Mouse (Mus musculus) hindbrain, embryonic 13.5 days (tissue): ENCODE measurements around the gene Map3k14. TPM values are rescaled to one million over a fixed set of nuclear protein-coding genes. Genes with fewer than 3 reads are reported as not detected.
"Not testable (repeated sequence)": the region's sequence is repeated elsewhere in the genome, so short reads cannot be mapped to it uniquely, and the experiment has no call there.

Source experiments
- ATAC-seq: fragments of 200-750 bp; cut with Nextera tagmentation; 2 replicates; pipeline ENCODE4 v1.8.0; 2017; ENCODE audit warnings: moderate TSS enrichment; ENCODE audit not compliant: low FRiP score
- H3K27ac ChIP-seq: fragments of 300-500 bp; sonication (generic); 2 replicates; pipeline ENCODE4 v1.5.1; 2015; ENCODE audit warnings: inconsistent platforms, mild to moderate bottlenecking, moderate library complexity
- H3K27me3 ChIP-seq: fragments of 300-500 bp; sonication (generic); 2 replicates; pipeline ENCODE4 v1.6.1; 2015; ENCODE audit warnings: mild to moderate bottlenecking, inconsistent platforms
- H3K36me3 ChIP-seq: fragments of 300-500 bp; sonication (generic); 2 replicates; pipeline ENCODE4 v1.6.1; 2015; ENCODE audit warnings: mild to moderate bottlenecking, inconsistent platforms
- H3K4me1 ChIP-seq: fragments of 300-500 bp; sonication (generic); replicated peaks from 2 replicates; pipeline ENCODE4 v1.6.1; 2015; ENCODE audit warnings: inconsistent platforms
- H3K4me2 ChIP-seq: fragments of 300-500 bp; sonication (generic); 2 replicates; pipeline ENCODE4 v1.6.1; 2015; ENCODE audit warnings: inconsistent platforms, mild to moderate bottlenecking, moderate library complexity
- H3K4me3 ChIP-seq: fragments of 300-500 bp; sonication (generic); 2 replicates; pipeline ENCODE4 v1.5.1; 2015; ENCODE audit warnings: mild to moderate bottlenecking, inconsistent platforms
- H3K9ac ChIP-seq: fragments of 300-500 bp; sonication (generic); 2 replicates; pipeline ENCODE4 v1.6.1; 2015; ENCODE audit warnings: mild to moderate bottlenecking, inconsistent platforms
- H3K9me3 ChIP-seq: fragments of 300-500 bp; sonication (generic); 2 replicates; pipeline ENCODE4 v1.6.1; 2016; ENCODE audit warnings: inconsistent platforms
- WGBS: fragments of 180-500 bp; shearing (Covaris S2); methylation state at CpG from one replicate; pipeline ENCODE4 v1.1.7; 2015; 5-methylcytosine and 5-hydroxymethylcytosine counted together
- polyA plus RNA-seq: library from polyadenylated mRNA; unstranded; fragments of >200 nt; fragmentation: Nextera tagmentation; extraction: Ambion mirVana; gene quantifications from 2 replicates; pipeline ENCODE4 v1.2.1, GENCODE M21; 2015

Map3k14 gene
- polyA plus RNA-seq, 1 experiment from 2014 or later: 3.2 TPM

- peaks cover 45% of the 10 kb centered on the region for H3K36me3 ChIP-seq
- no peak overlapping the region for H3K4me2 ChIP-seq
- no peak overlapping the region for H3K4me3 ChIP-seq
- ATAC-seq: no peak
- WGBS: 91% methylated on average over 10 of the region's 10 CpGs
- no peaks in the 10 kb centered on the region for H3K27me3 ChIP-seq
- no peak overlapping the region for H3K9ac ChIP-seq
- peaks cover 15% of the 10 kb centered on the region for H3K4me1 ChIP-seq
- H3K9me3 ChIP-seq: no peaks in the 10 kb centered on the region
- no peak overlapping the region for H3K27ac ChIP-seq
These were observed 30.4 kb downstream of the Map3k14 start for GRCm38 (mm10) chr11:103236903-103237302.

- WGBS: 89% methylated on average over 6 of the region's 6 CpGs
- Histone ChIP-seq H3K27me3 (no peaks in the 10 kb centered on the region), H3K27ac (no peak overlapping the region), H3K9me3 (no peaks in the 10 kb centered on the region), H3K9ac (no peak overlapping the region), H3K4me3 (no peak overlapping the region), H3K4me1 (peaks cover 11% of the 10 kb centered on the region), H3K36me3 (peaks cover 47% of the 10 kb centered on the region), H3K4me2 (no peak overlapping the region)
- no peak for ATAC-seq
These were observed 30.8 kb downstream of the Map3k14 start for GRCm38 (mm10) chr11:103236431-103236830.

- H3K27ac ChIP-seq: no peak overlapping the region
- no peak overlapping the region for H3K4me2 ChIP-seq
- no peaks in the 10 kb centered on the region for H3K27me3 ChIP-seq
- WGBS: 82% methylated on average over 11 of the region's 11 CpGs
- peaks cover 52% of the 10 kb centered on the region for H3K36me3 ChIP-seq
- H3K9ac ChIP-seq: no peak overlapping the region; the same call in 1 of the 2 replicates
- ATAC-seq: no peak
- H3K4me3 ChIP-seq: no peak overlapping the region
- no peaks in the 10 kb centered on the region for H3K9me3 ChIP-seq
- peaks cover 3% of the 10 kb centered on the region for H3K4me1 ChIP-seq
These were observed 31.6 kb downstream of the Map3k14 start for GRCm38 (mm10) chr11:103235702-103236101.

GRCm38 (mm10) chr11:103234447-103234846, 32.8 kb downstream of the Map3k14 start:
- no peak overlapping the region for H3K9ac ChIP-seq
- H3K27ac ChIP-seq: no peak overlapping the region
- H3K4me3 ChIP-seq: no peak overlapping the region
- H3K4me2 ChIP-seq: no peak overlapping the region
- ATAC-seq: no peak
- H3K36me3 ChIP-seq: peaks cover 57% of the 10 kb centered on the region
- H3K27me3 ChIP-seq: no peaks in the 10 kb centered on the region
- H3K9me3 ChIP-seq: 0 out of 2 replicates have a peak, but pooled peaks cover 2% of the 10 kb centered on the region
- H3K4me1 ChIP-seq: no peaks in the 10 kb centered on the region
- 78% methylated on average over 1 of the region's 1 CpGs for WGBS

- 32% methylated on average over 7 of the region's 7 CpGs for WGBS
- Histone ChIP-seq H3K4me3 (no peak overlapping the region), H3K27ac (no peak overlapping the region), H3K27me3 (no peaks in the 10 kb centered on the region), H3K4me1 (no peaks in the 10 kb centered on the region), H3K9me3 (0 out of 2 replicates have a peak, but pooled peaks cover 4% of the 10 kb centered on the region), H3K36me3 (peaks cover 54% of the 10 kb centered on the region), H3K9ac (no peak overlapping the region), H3K4me2 (no peak overlapping the region)
- no peak for ATAC-seq
These were observed 34.3 kb downstream of the Map3k14 start for GRCm38 (mm10) chr11:103232966-103233365.

GRCm38 (mm10) chr11:103231367-103231766, 35.9 kb downstream of the Map3k14 start:
- no peak overlapping the region for H3K4me3 ChIP-seq
- 0 out of 2 replicates have a peak, but pooled peaks cover 4% of the 10 kb centered on the region for H3K9me3 ChIP-seq
- H3K9ac ChIP-seq: no peak overlapping the region
- ATAC-seq: no peak
- H3K4me2 ChIP-seq: no peak overlapping the region
- WGBS: 96% methylated on average over 7 of the region's 7 CpGs
- no peaks in the 10 kb centered on the region for H3K27me3 ChIP-seq
- H3K27ac ChIP-seq: no peak overlapping the region
- peaks cover 56% of the 10 kb centered on the region for H3K36me3 ChIP-seq
- no peaks in the 10 kb centered on the region for H3K4me1 ChIP-seq

GRCm38 (mm10) chr11:103230626-103231025, 36.6 kb downstream of the Map3k14 start:
- Histone ChIP-seq H3K36me3 (peaks cover 53% of the 10 kb centered on the region), H3K4me3 (no peak overlapping the region), H3K4me1 (no peaks in the 10 kb centered on the region), H3K9ac (no peak overlapping the region), H3K27me3 (no peaks in the 10 kb centered on the region), H3K4me2 (no peak overlapping the region), H3K27ac (no peak overlapping the region), H3K9me3 (0 out of 2 replicates have a peak, but pooled peaks cover 4% of the 10 kb centered on the region)
- ATAC-seq: no peak
- 94% methylated on average over 19 of the region's 19 CpGs for WGBS

GRCm38 (mm10) chr11:103229608-103230007, 37.7 kb downstream of the Map3k14 start:
- WGBS: 98% methylated on average over 2 of the region's 2 CpGs
- Histone ChIP-seq H3K9ac (no peak overlapping the region), H3K27ac (no peak overlapping the region), H3K4me1 (peaks cover 5% of the 10 kb centered on the region; the same call in 1 of the 2 replicates), H3K9me3 (0 out of 2 replicates have a peak, but pooled peaks cover 4% of the 10 kb centered on the region), H3K4me3 (no peak overlapping the region), H3K36me3 (peaks cover 63% of the 10 kb centered on the region), H3K27me3 (no peaks in the 10 kb centered on the region), H3K4me2 (no peak overlapping the region)
- no peak for ATAC-seq

GRCm38 (mm10) chr11:103223951-103224456, 43.3 kb downstream of the Map3k14 start:
- Histone ChIP-seq H3K27me3 (0 out of 2 replicates have a peak, but pooled peaks cover 4% of the 10 kb centered on the region), H3K9me3 (no peaks in the 10 kb centered on the region), H3K4me1 (peaks cover 8% of the 10 kb centered on the region; the same call in 1 of the 2 replicates), H3K9ac (no peak overlapping the region), H3K4me3 (no peak overlapping the region), H3K4me2 (no peak overlapping the region), H3K27ac (no peak overlapping the region; the same call in 1 of the 2 replicates), H3K36me3 (peaks cover 72% of the 10 kb centered on the region)
- ATAC-seq: no peak
- WGBS: 63% methylated on average over 18 of the region's 18 CpGs

GRCm38 (mm10) chr11:103223444-103223843, 43.8 kb downstream of the Map3k14 start:
- peaks cover 66% of the 10 kb centered on the region for H3K36me3 ChIP-seq
- no peak overlapping the region for H3K4me3 ChIP-seq
- no peak overlapping the region for H3K27ac ChIP-seq
- H3K9ac ChIP-seq: no peak overlapping the region
- H3K4me1 ChIP-seq: peaks cover 11% of the 10 kb centered on the region
- 0 out of 2 replicates have a peak, but pooled peaks cover 4% of the 10 kb centered on the region for H3K27me3 ChIP-seq
- 91% methylated on average over 10 of the region's 10 CpGs for WGBS
- no peak for ATAC-seq
- no peak overlapping the region for H3K4me2 ChIP-seq
- no peaks in the 10 kb centered on the region for H3K9me3 ChIP-seq

- peaks cover 62% of the 10 kb centered on the region for H3K36me3 ChIP-seq
- not testable (repeated sequence) for H3K9ac ChIP-seq, ATAC-seq, H3K4me2 ChIP-seq, H3K27me3 ChIP-seq, H3K9me3 ChIP-seq, H3K4me3 ChIP-seq, H3K27ac ChIP-seq
- 88% methylated on average over 4 of the region's 4 CpGs for WGBS
- peaks cover 15% of the 10 kb centered on the region for H3K4me1 ChIP-seq
These were observed 44.6 kb downstream of the Map3k14 start for GRCm38 (mm10) chr11:103222718-103223117.

- no peak overlapping the region for H3K27ac ChIP-seq
- H3K9me3 ChIP-seq: no peaks in the 10 kb centered on the region
- H3K4me1 ChIP-seq: peaks cover 19% of the 10 kb centered on the region
- WGBS: 93% methylated on average over 6 of the region's 6 CpGs
- H3K4me2 ChIP-seq: no peak overlapping the region
- no peak overlapping the region for H3K9ac ChIP-seq
- ATAC-seq: no peak
- H3K4me3 ChIP-seq: no peak overlapping the region
- peaks cover 10% of the 10 kb centered on the region for H3K27me3 ChIP-seq
- peaks cover 49% of the 10 kb centered on the region for H3K36me3 ChIP-seq
These were observed 45.8 kb downstream of the Map3k14 start for GRCm38 (mm10) chr11:103221437-103221836.

GRCm38 (mm10) chr11:103219995-103220394, 47.3 kb downstream of the Map3k14 start:
- H3K27me3 ChIP-seq: peaks cover 12% of the 10 kb centered on the region
- H3K9ac ChIP-seq: no peak overlapping the region
- peaks cover 16% of the 10 kb centered on the region for H3K4me1 ChIP-seq
- H3K4me3 ChIP-seq: no peak overlapping the region
- no peak overlapping the region for H3K27ac ChIP-seq
- peaks cover 38% of the 10 kb centered on the region for H3K36me3 ChIP-seq
- H3K4me2 ChIP-seq: no peak overlapping the region
- 90% methylated on average over 4 of the region's 4 CpGs for WGBS
- ATAC-seq: no peak
- H3K9me3 ChIP-seq: no peaks in the 10 kb centered on the region
